In the genomic region with DNA sequence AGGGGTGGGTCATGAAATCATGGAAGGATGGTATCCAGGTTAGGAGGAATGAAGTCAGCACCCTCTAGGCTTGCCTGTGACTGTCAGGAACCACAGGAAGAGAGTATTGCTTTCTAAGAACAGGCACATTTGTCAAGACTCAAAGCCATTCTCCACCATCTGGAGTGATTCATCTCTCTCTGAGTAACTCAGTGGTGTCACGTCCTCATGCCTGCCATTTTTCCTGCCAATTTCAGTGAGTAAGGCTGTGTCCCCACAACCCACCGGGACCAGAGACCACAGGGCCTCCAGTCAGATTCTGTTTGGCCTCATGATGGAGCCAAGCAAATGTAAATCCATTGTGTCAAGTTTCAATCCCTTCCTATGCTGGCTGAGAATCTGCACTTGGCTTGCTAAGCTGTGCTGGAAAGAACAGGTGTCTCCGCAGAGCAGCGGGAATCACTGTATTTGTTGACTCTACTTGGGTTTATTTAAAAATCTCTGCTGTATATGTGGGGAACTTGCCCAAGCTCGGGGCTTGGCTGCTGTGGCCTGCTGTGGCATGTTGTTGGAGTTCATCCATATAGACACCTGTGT, we compare ENCODE assay signal across 23 mouse cellular contexts.
A peak's percentile ranks its signal among the peaks of the same experiment; 100 is the strongest.
DNase-seq lines count a peak whose midpoint lies in the region; ATAC-seq and TF ChIP-seq lines count a peak whose summit lies in the region.
"Had no signal": no experiment of that assay in that cellular context is flagged by ENCODE, and none has a peak within 500 bp of the region (broad histone marks: within the 10 kb centered on the region; RNA-seq: fewer than 3 reads in every experiment).

No protein-coding gene starts in this region.

- no peak for ATAC-seq in megakaryocyte progenitor cell, adult 5-6 weeks (replicated peaks; ENCODE audit: poor library complexity)
- ATAC-seq in megakaryocyte, adult 5-6 weeks (ENCODE audit: poor library complexity, severe bottlenecking) = no peak
- ATAC-seq: hindbrain, postnatal 0 days; intestine, embryonic 16.5 days had no signal

- H3K36me3 ChIP-seq in C2C12 (ENCODE audit: control insufficient read depth, insufficient read depth) = no peaks in the 10 kb centered on the region
- H3K36me3 ChIP-seq: heart, embryonic 13.5 days; midbrain, embryonic 12.5 days; neural tube, embryonic 12.5 days; stomach, embryonic 15.5 days had no signal

- H3K4me3 ChIP-seq in C2C12 (ENCODE audit: insufficient read depth, poor library complexity, severe bottlenecking) = no peak overlapping the region
- H3K4me3 ChIP-seq: heart, adult 2 months; heart, embryonic 13.5 days; midbrain, embryonic 12.5 days; neural tube, embryonic 12.5 days; stomach, embryonic 15.5 days had no signal

- no peaks in the 10 kb centered on the region for H3K27me3 ChIP-seq in C2C12 (ENCODE audit: control insufficient read depth, insufficient read depth, insufficient read length)
- H3K27me3 ChIP-seq: heart, embryonic 13.5 days; midbrain, embryonic 12.5 days; neural tube, embryonic 12.5 days; stomach, embryonic 15.5 days had no signal

- no peak overlapping the region for H3ac ChIP-seq in C2C12 (ENCODE audit: control insufficient read depth, insufficient read length, low read depth)

- no peak for TF ChIP-seq CTCF in C2C12 (IDR thresholded peaks at IDR 0.05; ENCODE audit: control insufficient read depth, insufficient read depth, insufficient read length)

- DNase-seq in layer of hippocampus, adult 18-20 months (ENCODE audit: low spot score in 2 of 2) = peak; percentile 37 to 65
- no peak for DNase-seq in layer of hippocampus, postnatal 14 days (ENCODE audit: low spot score in 2 of 2)
- peak; percentile 78 for DNase-seq in Muller cell, postnatal 12 days (ENCODE audit: inconsistent ontology term)
- peak; percentile 16 to 21 for DNase-seq in layer of hippocampus, postnatal 10 days (ENCODE audit: low spot score in 2 of 2)
- DNase-seq: adrenal gland, postnatal 25 days; cerebellum, adult 9-10 months; gastrocnemius, postnatal 25 days; heart, adult 2 months; heart, postnatal 14 days; kidney, adult 9 months; kidney, postnatal 14 days; left cerebral cortex, postnatal 4 days; thymus, adult 18-20 months; thymus, postnatal 36 days had no signal

- H3K79me2 ChIP-seq in C2C12 (ENCODE audit: control insufficient read depth, insufficient read depth) = no peaks in the 10 kb centered on the region

- H3K79me3 ChIP-seq in C2C12 (ENCODE audit: low read depth) = no peaks in the 10 kb centered on the region

TF ChIP-seq in C2C12, 6 proteins besides CTCF, POLR2A, EP300 and RAD21:
- TF ChIP-seq MYOD1 (IDR thresholded peaks at IDR 0.05; ENCODE audit: control insufficient read depth, insufficient read length, low read depth) = peak; percentile 3
- TF ChIP-seq MAX (IDR thresholded peaks at IDR 0.05) = no peak

Comparison
In these comparisons a context has a peak if more than half of its experiments do, and no peak if none do; other contexts are left out.
1. DNase-seq: peak in layer of hippocampus, adult 18-20 months (2 of 2), Muller cell, postnatal 12 days (single experiment) and layer of hippocampus, postnatal 10 days (2 of 2); none in layer of hippocampus, postnatal 14 days (0 of 2).